ENCODE assay signal across 9 mouse cellular contexts in the genomic region with DNA sequence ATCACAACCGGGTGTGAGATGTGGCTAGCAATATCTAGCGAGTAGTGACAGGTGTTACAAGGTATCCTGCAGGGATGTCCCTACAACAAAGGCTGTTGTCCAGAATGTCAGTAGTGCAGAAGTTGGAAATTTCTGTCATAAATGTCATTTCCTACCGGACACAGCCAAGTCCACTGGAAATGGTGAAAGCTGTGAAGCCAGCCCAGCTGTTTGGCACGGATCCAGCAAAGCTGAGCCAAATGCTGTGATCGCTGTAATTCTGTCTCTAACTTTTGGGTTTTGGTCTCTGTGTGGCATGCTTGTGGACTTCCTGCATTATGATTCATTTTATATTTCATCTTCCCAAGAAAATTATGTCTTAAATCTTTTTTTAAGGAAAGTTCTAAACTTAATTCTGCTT. TPM values are rescaled to one million over a fixed set of nuclear protein-coding genes. Genes with fewer than 3 reads are reported as not detected.
DNase-seq lines count a peak whose midpoint lies in the region; ATAC-seq and TF ChIP-seq lines count a peak whose summit lies in the region.
"Had no signal": no experiment of that assay in that cellular context is flagged by ENCODE, and none has a peak within 500 bp of the region (broad histone marks: within the 10 kb centered on the region; RNA-seq: fewer than 3 reads in every experiment).

No protein-coding gene starts in this region.

- ATAC-seq in erythroblast, adult 5-6 weeks (replicated peaks; ENCODE audit: low FRiP score, poor library complexity, severe bottlenecking): no peak

- no peak overlapping the region for H3ac ChIP-seq in myocyte (ENCODE audit: control insufficient read depth, insufficient read length)

- no peaks in the 10 kb centered on the region for H3K27me3 ChIP-seq in myocyte (ENCODE audit: control insufficient read depth, insufficient read depth, insufficient read length)

- peak; percentile 25 for DNase-seq in right cerebral cortex, postnatal 14 days
- DNase-seq in right cerebral cortex, adult 2 months (ENCODE audit: low spot score in 2 of 2): no peak
- peak; percentile 85 for DNase-seq in gastrocnemius, postnatal 10 days
- DNase-seq in kidney, adult 8-10 months: peak; percentile 28 to 54
- no peak for DNase-seq in embryo, embryonic 10 days (ENCODE audit: low spot score)
- DNase-seq in right cerebral cortex, adult 18-20 months: no peak
- DNase-seq: thymus, postnatal 25 days had no signal

- H3K79me2 ChIP-seq in myocyte (ENCODE audit: control insufficient read depth, insufficient read depth): no peaks in the 10 kb centered on the region

- TF ChIP-seq POLR2A in myocyte (IDR thresholded peaks at IDR 0.05; ENCODE audit: insufficient read length, low read depth): no peak

- H3K36me3 ChIP-seq in myocyte (ENCODE audit: control insufficient read depth, insufficient read depth): peaks cover 11% of the 10 kb centered on the region

- peak overlapping the region; percentile 21 for H3K4me2 ChIP-seq in myocyte (ENCODE audit: low read depth)

- H3K4me3 ChIP-seq in myocyte: no peak overlapping the region

TF ChIP-seq in myocyte, 11 proteins besides CTCF, POLR2A, EP300 and RAD21:
- TF ChIP-seq MYOD1 (IDR thresholded peaks at IDR 0.05; ENCODE audit: control insufficient read depth in 1 of 3, insufficient read length in 2 of 3, low read depth in 2 of 3) (peak in 1 of 3 experiments; percentile 20), TCF12 (IDR thresholded peaks at IDR 0.05; ENCODE audit: insufficient read depth, poor library complexity, severe bottlenecking) (no peak)

RNA-seq across cellular contexts. Expression of a gene that starts 18.3 kb away (rescaled TPM):
- total RNA-seq in gastrocnemius, postnatal 10 days (2021): 10 to 100 TPM; 54.0 to 56.1 TPM
- 111 TPM for polyA plus RNA-seq in myocyte (2012; fragmentation: generic; extraction: Trizol)
- total RNA-seq in erythroblast, adult 5-6 weeks (2015; ENCODE audit: low replicate concordance): 19.0 and 29.8 TPM in 2 replicates
- total RNA-seq in erythroblast, adult 5-6 weeks (2017; ENCODE audit: low replicate concordance): 45.6 and 59.8 TPM in 2 replicates

Comparison
In these comparisons a context has a peak if more than half of its experiments do, and no peak if none do; other contexts are left out.
1. DNase-seq: peak in right cerebral cortex, postnatal 14 days (single experiment), gastrocnemius, postnatal 10 days (single experiment) and kidney, adult 8-10 months (2 of 2); none in right cerebral cortex, adult 2 months (0 of 2), embryo, embryonic 10 days (single experiment) and right cerebral cortex, adult 18-20 months (single experiment).